Mouse (Mus musculus) midbrain, embryonic 15.5 days (tissue): Measurements from ENCODE around the gene Pkdrej. TPM values are rescaled to one million over a fixed set of nuclear protein-coding genes. Genes with fewer than 3 reads are reported as not detected.
A peak's percentile ranks its signal among the peaks of the same experiment; 100 is the strongest.
"Not testable (repeated sequence)": the region's sequence is repeated elsewhere in the genome, so short reads cannot be mapped to it uniquely, and the experiment has no call there.

ENCODE experiments used
- ATAC-seq: fragments of 200-750 bp; cut with Nextera tagmentation; replicated peaks from 2 replicates; pipeline ENCODE4 v1.8.0; 2017; ENCODE audit warnings: moderate TSS enrichment
- H3K27ac ChIP-seq: fragments of 300-500 bp; sonication (generic); 2 replicates; pipeline ENCODE4 v1.5.1; 2015; ENCODE audit warnings: mild to moderate bottlenecking, inconsistent platforms
- H3K27me3 ChIP-seq: fragments of 300-500 bp; sonication (generic); replicated peaks from 2 replicates; pipeline ENCODE4 v1.6.1; 2015; ENCODE audit warnings: inconsistent platforms
- H3K36me3 ChIP-seq: fragments of 300-500 bp; sonication (generic); replicated peaks from 2 replicates; pipeline ENCODE4 v1.6.1; 2015; ENCODE audit warnings: inconsistent platforms
- H3K4me1 ChIP-seq: fragments of 300-500 bp; sonication (generic); 2 replicates; pipeline ENCODE4 v1.6.1; 2015; ENCODE audit warnings: inconsistent platforms
- H3K4me2 ChIP-seq: fragments of 300-500 bp; sonication (generic); 2 replicates; pipeline ENCODE4 v1.6.1; 2015; ENCODE audit warnings: inconsistent platforms, mild to moderate bottlenecking, moderate library complexity
- H3K4me3 ChIP-seq: fragments of 300-500 bp; sonication (generic); 2 replicates; pipeline ENCODE4 v1.5.1; 2015; ENCODE audit warnings: mild to moderate bottlenecking, inconsistent platforms
- H3K9ac ChIP-seq: fragments of 300-500 bp; sonication (generic); 2 replicates; pipeline ENCODE4 v1.6.1; 2015; ENCODE audit warnings: mild to moderate bottlenecking, inconsistent platforms
- H3K9me3 ChIP-seq: fragments of 300-500 bp; sonication (generic); 2 replicates; pipeline ENCODE4 v1.6.1; 2016; ENCODE audit warnings: inconsistent platforms
- WGBS: fragments of 180-500 bp; shearing (Covaris S2); methylation state at CpG from one replicate; pipeline ENCODE4 v1.1.7; 2015; ENCODE audit warnings: mixed read lengths; 5-methylcytosine and 5-hydroxymethylcytosine counted together
- polyA plus RNA-seq: library from polyadenylated mRNA; unstranded; fragments of >200 nt; fragmentation: Nextera tagmentation; extraction: Ambion mirVana; gene quantifications from 2 replicates; pipeline ENCODE4 v1.2.1, GENCODE M21; 2015

Pkdrej gene
- polyA plus RNA-seq: 0.05 and 0.10 TPM in 2 replicates

DNA sequence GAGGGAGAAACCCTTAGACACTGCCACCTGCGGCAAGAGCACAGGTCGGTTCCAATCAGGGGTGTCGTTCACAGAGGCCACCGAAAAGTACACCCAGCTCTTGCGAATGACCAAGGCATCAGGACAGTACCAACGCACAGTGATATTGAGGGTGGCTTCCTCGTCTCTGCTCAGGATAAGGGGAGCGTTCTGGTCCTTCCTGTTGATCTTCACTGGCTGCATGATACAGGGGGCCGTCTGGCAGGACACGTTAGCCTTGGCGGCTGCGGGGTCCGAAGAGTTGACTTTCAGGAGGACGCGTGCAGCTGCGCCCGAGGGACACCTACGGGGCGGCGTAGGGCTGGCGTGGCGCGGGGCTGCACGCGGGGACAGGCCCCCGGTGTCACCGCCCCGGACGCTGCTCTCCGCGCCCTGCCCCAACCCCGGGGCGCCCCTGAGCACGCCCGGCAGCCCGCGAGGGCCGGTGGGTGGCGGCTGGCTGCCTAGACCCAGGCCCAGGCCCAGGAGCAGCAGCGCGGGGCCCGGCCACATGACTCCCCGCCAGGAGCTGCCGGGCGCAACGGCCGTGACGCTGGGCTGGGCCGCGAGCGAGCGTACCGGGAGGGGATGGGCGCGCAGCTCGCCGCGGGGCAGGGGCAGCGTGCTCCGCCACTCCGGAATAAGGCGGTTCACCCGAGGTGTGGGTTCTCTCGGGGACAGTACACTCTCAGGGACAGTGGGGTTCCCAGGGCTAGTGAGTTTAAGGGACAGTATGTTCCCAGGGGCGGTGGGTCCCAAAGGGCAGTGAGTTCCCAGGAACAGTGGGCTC, at the start of gene Pkdrej:
Gene Pkdrej (minus strand): TSS at position 532 of the 808 bp plus-strand sequence.
- 2% methylated on average over 62 of the region's 65 CpGs for WGBS
- Histone ChIP-seq H3K4me3 (peak within 1 kb of the TSS; percentile 41), H3K9ac (peak within 1 kb of the TSS; percentile 43), H3K36me3 (no peaks in the 10 kb centered on the region), H3K27me3 (peaks cover 13% of the 10 kb centered on the region), H3K4me1 (no peaks in the 10 kb centered on the region; the same call in 1 of the 2 replicates), H3K9me3 (no peaks in the 10 kb centered on the region), H3K27ac (no peak within 1 kb of the TSS), H3K4me2 (peak within 1 kb of the TSS; percentile 75)
- ATAC-seq: peak; percentile 63; the same call in 1 of the 2 replicates

DNA sequence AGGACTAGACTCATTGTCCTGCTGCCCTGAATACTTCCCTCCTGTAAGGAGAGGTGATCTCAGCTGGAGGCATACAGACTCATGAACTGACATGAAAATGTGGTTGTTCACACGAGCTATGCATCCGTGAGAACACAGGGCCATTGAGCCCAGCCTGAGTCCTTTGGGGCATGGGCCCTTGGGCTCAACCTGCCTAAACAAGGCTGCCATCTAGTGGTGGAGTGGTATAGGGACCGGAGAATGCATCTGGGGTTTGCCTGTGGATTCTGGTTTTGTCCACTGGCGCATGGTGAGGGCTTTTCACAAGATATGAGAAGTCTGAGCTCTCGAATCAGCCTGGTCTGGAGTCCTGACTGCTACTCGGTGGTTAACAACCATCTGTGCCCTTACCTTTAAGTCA, 46.2 kb upstream of the Pkdrej start:
- Histone ChIP-seq H3K4me3 (no peak overlapping the region), H3K36me3 (no peaks in the 10 kb centered on the region), H3K4me1 (no peaks in the 10 kb centered on the region), H3K9ac (no peak overlapping the region), H3K27me3 (no peaks in the 10 kb centered on the region), H3K27ac (no peak overlapping the region), H3K9me3 (no peaks in the 10 kb centered on the region), H3K4me2 (no peak overlapping the region)
- ATAC-seq: no peak
- WGBS: 51% methylated on average over 6 of the region's 6 CpGs

DNA sequence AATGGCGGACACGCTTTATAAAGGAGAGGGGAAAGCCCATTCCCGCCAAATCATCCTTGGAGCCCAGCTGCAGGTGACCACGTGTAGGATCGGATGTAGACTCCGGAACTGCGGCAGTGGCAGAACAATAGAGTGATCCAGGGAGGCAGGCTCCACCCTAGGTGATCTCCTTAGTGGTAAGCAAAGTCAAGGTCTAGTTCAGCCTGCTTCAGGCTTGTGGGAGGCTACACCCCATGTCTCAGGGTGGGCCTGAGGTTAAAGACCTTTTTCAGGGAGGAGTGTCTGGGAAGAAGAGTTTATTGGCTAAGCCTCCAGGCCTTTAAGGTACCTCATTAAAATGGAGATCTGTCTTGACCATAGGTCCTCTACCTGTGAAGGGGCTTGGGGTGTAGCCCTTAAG, 44.4 kb upstream of the Pkdrej start:
- H3K9ac ChIP-seq, H3K4me3 ChIP-seq, H3K4me1 ChIP-seq, H3K27me3 ChIP-seq, H3K4me2 ChIP-seq, H3K27ac ChIP-seq, ATAC-seq, H3K9me3 ChIP-seq, H3K36me3 ChIP-seq: not testable (repeated sequence)
- 94% methylated on average over 7 of the region's 7 CpGs for WGBS

DNA sequence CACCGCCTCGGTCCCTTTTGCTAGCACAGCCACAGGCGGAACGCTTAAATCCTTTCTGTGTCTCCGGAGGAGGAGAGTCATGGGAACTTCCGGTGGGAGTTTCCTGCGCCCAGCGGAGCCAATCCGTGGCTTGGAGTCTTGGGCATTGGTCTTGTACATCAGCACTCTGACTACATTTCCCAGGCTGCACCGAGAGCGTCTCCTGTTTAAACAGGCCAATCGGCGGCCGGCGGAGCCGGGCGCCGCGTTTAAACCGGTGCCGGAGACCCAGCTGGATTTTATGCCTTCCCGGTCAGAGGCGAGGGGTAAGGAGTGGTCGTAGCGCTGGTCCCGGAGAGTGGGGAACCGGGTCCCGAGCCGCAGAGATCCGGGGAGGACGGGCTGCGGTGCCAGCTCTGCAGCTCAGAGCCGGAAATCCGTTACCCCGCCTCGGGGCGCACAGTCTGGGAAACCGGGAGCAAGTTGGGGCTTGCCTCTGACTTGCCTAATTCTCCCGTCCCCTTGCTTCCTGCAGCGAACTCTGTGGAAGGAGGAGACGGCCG, 38.0 kb upstream of the Pkdrej start, which contains the start of gene Gtse1:
Gene Gtse1 (plus strand): TSS at position 256 of the 542 bp plus-strand sequence.
- Histone ChIP-seq H3K9ac (peak within 1 kb of the TSS; percentile 79), H3K27me3 (no peaks in the 10 kb centered on the region), H3K36me3 (no peaks in the 10 kb centered on the region), H3K4me1 (peaks cover 21% of the 10 kb centered on the region), H3K4me2 (peak within 1 kb of the TSS; percentile 95), H3K27ac (peak within 1 kb of the TSS; percentile 82), H3K9me3 (no peaks in the 10 kb centered on the region), H3K4me3 (peak within 1 kb of the TSS; percentile 57)
- WGBS: under 1% methylated on average over 42 of the region's 42 CpGs
- peak; percentile 98 for ATAC-seq

DNA sequence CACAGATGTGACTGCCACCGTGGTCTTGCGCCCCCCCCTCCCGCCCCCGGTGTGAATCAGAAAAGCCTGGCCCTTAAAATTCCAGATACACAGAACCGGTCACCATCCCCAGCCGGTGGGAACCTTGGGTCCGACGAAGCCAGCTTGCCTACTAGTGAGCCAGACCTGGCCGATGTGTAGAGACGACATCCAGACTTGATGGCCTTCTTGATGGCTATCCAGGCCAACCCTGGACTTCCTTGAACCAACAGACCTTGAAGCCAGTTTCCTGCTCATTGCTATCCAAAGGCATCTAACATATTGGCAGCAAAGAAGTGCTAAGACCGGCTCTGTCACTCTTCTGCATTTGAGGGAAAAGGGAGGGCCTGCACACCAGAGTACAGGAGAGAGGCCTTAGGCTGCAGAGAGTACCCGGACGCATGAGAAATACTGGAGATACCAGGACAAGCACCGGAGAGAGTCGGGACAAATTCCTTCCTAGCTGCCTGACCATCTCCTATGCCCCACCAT, 37.5 kb upstream of the Pkdrej start:
- peak; percentile 74 for ATAC-seq
- Histone ChIP-seq H3K4me3 (peak overlapping the region; percentile 57), H3K27me3 (no peaks in the 10 kb centered on the region), H3K4me2 (peak overlapping the region; percentile 95), H3K4me1 (peaks cover 21% of the 10 kb centered on the region), H3K9me3 (no peaks in the 10 kb centered on the region), H3K27ac (peak overlapping the region; percentile 82), H3K36me3 (no peaks in the 10 kb centered on the region), H3K9ac (peak overlapping the region; percentile 79)
- WGBS: 11% methylated on average over 15 of the region's 15 CpGs

DNA sequence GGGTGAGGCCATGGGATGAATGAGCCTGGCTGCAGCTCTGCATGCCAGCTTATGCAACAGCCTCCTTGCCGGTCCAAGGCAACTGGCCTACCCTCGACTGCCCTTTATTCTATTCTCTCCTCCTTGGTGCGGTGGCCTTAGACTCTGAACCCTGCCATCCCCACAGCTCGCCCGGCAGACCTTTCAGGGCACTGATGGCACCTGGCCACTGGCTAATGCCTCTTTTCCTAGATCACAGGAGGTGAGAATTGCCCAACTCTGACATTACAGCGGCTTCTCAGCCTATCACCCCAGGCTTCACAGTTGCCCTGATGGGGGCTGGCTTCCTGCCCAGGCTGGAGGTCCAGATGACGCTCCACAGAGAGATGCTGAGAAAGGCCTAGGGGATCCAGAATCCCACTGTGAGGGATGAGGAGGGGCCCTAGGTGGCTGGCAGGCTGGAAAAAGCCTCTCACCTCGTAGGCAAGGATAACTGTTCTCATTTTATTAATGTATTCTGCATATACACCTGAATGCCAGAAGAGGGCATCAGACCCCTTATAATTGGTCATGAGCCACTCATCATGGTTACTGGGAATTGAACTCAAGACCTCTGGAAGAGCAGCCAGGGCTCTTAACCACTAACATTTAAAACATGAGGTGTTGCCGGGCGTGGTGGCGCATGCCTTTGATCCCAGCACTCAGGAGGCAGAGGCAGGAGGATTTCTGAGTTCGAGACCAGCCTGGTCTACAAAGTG, 30.3 kb upstream of the Pkdrej start:
- Histone ChIP-seq H3K36me3 (no peaks in the 10 kb centered on the region), H3K27me3 (no peaks in the 10 kb centered on the region), H3K9ac (no peak overlapping the region), H3K4me1 (no peaks in the 10 kb centered on the region), H3K9me3 (no peaks in the 10 kb centered on the region), H3K4me2 (no peak overlapping the region), H3K4me3 (no peak overlapping the region), H3K27ac (no peak overlapping the region)
- no peak for ATAC-seq
- WGBS: 80% methylated on average over 12 of the region's 12 CpGs

DNA sequence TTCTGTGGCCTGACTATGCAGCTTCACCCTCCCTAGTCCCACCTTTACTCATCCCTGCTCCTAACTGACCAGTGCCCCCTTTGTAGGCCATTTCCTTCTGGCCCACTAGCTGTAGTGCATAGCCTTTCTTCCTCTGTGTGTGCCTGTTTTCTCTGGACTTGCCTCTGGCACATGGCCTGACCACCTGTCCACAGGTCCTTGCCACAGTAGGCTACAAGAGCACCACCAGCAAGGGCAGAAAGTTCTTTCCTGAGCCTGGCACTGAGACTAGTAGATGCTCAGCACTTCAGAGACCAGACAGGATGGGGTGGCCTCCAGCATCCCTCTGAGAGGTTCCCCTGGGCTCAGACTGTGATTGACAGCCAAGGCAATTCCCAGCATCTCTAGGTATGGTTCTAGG, 23.5 kb upstream of the Pkdrej start:
- Histone ChIP-seq H3K4me1 (no peaks in the 10 kb centered on the region), H3K4me3 (no peak overlapping the region), H3K4me2 (no peak overlapping the region), H3K27ac (no peak overlapping the region), H3K9me3 (no peaks in the 10 kb centered on the region), H3K36me3 (no peaks in the 10 kb centered on the region), H3K27me3 (no peaks in the 10 kb centered on the region), H3K9ac (no peak overlapping the region)
- no peak for ATAC-seq

DNA sequence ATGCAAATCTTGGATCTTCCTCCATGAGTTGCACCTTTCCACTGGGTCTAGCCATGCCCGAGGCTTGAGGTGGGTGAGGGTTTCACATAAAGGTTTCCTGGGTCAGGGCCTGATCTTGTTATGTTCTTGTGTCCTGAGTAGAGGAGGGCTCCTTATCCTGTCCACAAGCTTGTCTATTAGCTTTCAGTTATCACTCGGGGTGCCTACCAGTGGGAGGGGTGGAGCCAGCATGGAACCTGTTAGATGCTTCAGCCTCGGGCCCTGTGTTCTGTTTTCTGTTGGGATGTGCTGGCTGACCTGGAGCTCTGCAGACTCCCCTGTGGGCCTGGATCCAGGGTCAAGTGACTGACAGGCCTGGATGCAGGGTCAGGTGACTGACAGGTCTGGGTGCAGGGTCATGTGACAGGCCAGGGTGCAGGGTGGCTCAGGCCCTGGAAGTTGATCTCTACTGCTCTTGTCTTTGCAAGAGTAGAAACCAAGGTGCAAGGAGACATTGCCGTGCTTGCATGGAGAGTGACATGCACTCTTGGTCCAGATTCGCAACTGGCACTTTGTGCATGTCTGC, 20.3 kb upstream of the Pkdrej start:
- H3K9ac ChIP-seq: no peak overlapping the region
- WGBS: 72% methylated on average over 5 of the region's 5 CpGs
- no peaks in the 10 kb centered on the region for H3K36me3 ChIP-seq
- no peak overlapping the region for H3K4me2 ChIP-seq
- no peaks in the 10 kb centered on the region for H3K4me1 ChIP-seq
- no peak for ATAC-seq
- no peak overlapping the region for H3K27ac ChIP-seq
- no peaks in the 10 kb centered on the region for H3K27me3 ChIP-seq
- no peaks in the 10 kb centered on the region for H3K9me3 ChIP-seq
- H3K4me3 ChIP-seq: no peak overlapping the region

DNA sequence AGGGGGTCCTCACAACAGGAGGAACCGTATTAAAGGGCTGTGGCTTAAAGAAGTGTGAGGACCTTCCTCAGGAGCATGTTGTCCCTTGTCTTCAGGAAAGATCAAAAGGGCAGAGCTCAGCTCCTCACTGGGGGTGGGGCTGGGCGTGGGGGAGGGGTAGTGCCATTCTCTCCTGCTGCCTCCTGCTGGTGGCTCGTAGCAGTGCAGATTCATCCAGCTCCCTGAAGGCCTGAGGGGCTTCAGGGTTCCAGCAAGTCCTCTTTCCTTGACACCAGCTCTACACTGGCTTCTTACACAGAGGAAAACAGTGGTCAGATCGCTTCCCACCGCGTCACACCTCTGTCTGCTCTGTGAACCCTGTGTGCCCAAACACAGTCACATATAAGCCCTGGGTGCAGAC, 19.4 kb upstream of the Pkdrej start:
- 33% methylated on average over 6 of the region's 6 CpGs for WGBS
- no peaks in the 10 kb centered on the region for H3K36me3 ChIP-seq
- H3K4me3 ChIP-seq: no peak overlapping the region
- H3K27me3 ChIP-seq: no peaks in the 10 kb centered on the region
- H3K9me3 ChIP-seq: no peaks in the 10 kb centered on the region
- no peak overlapping the region for H3K9ac ChIP-seq
- no peak for ATAC-seq
- H3K4me2 ChIP-seq: no peak overlapping the region
- no peak overlapping the region for H3K27ac ChIP-seq
- no peaks in the 10 kb centered on the region for H3K4me1 ChIP-seq

DNA sequence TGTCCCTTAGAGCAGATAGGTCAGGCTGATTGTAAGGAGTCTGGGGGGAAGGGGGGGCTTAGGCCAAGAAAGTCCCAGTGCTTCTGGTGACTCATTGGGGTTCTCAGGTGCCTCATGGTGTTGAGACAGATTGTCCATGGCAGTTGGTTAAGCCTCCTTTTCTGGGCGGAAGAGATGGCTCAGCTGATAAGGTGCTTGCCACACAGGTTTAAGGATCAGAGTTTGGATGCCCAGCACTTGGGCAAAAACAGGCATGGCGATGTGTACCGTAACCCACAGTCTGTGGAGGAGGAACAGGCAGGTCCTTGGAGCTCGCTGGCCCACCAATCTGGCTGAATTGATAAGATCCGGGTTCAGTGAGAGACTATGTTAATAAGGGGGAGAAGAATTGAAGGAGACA, 15.4 kb upstream of the Pkdrej start:
- Histone ChIP-seq H3K27ac (no peak overlapping the region), H3K4me1 (peaks cover 6% of the 10 kb centered on the region), H3K36me3 (no peaks in the 10 kb centered on the region), H3K27me3 (no peaks in the 10 kb centered on the region), H3K4me2 (no peak overlapping the region), H3K4me3 (no peak overlapping the region), H3K9me3 (no peaks in the 10 kb centered on the region), H3K9ac (no peak overlapping the region)
- WGBS: 97% methylated on average over 5 of the region's 5 CpGs
- ATAC-seq: no peak

DNA sequence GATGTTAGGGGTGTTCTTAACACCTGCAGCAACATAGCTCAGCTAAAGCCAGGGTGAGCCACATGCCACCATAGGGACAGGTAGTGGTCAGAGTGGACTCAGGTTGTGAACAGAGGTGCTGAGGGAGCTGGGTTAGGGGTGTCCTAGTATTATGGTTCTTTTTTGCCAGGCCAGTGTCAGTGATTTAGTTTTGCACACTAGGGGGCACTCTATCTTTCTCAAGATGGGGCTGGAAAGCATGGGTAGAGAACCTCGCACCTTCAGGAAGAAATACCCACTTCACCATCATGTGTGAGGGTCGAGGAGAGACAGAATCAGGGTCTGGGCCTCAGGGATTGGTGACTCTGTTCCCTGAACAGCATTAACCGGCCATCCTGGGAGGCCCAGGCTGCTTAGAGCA, 13.8 kb upstream of the Pkdrej start:
- 63% methylated on average over 3 of the region's 3 CpGs for WGBS
- Histone ChIP-seq H3K27ac (no peak overlapping the region), H3K9ac (no peak overlapping the region), H3K4me2 (no peak overlapping the region), H3K9me3 (no peaks in the 10 kb centered on the region), H3K4me3 (no peak overlapping the region), H3K4me1 (peaks cover 12% of the 10 kb centered on the region), H3K36me3 (no peaks in the 10 kb centered on the region), H3K27me3 (no peaks in the 10 kb centered on the region)
- no peak for ATAC-seq

DNA sequence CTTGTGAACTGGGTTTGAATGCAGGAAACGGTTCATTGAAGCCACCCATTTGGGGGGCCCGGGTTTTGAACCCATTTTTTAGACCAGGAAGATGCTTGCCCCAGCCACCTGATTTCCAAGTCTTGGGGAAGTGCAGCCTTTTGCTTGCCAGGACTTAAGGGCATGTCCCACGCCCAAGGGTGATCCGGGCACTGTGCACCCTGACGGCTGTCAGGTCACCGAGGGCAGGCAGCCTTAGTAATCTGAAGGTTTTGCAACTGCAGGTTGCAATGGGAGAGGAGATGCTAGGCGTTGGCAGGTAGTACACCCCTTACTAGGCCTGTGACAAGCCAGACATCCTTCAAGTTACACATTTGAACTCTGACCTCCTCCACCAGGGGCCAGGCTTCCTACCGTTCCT, 11.1 kb upstream of the Pkdrej start:
- Histone ChIP-seq H3K9me3 (no peaks in the 10 kb centered on the region), H3K27ac (peak overlapping the region; percentile 32; the same call in 1 of the 2 replicates), H3K4me1 (peaks cover 12% of the 10 kb centered on the region), H3K36me3 (no peaks in the 10 kb centered on the region), H3K27me3 (no peaks in the 10 kb centered on the region), H3K4me2 (peak overlapping the region; percentile 84), H3K4me3 (peak overlapping the region; percentile 60), H3K9ac (peak overlapping the region; percentile 60)
- 53% methylated on average over 8 of the region's 8 CpGs for WGBS
- no peak for ATAC-seq
